Mouse (Mus musculus) testis, adult 2 months (tissue): ENCODE data around the gene Camta1.

Experiments
- CTCF ChIP-seq: fragments of 200-500 bp; IDR thresholded peaks from 2 replicates; pipeline ENCODE4 v1.5.1; 2012; ENCODE audit warnings: low read depth, mild to moderate bottlenecking, inconsistent platforms, low read length, moderate library complexity; ENCODE audit not compliant: control insufficient read depth, insufficient read depth, insufficient replicate concordance
- POLR2A ChIP-seq: fragments of 200-500 bp; IDR thresholded peaks from 2 replicates; pipeline ENCODE4 v1.6.1; 2012; ENCODE audit warnings: low read depth, mild to moderate bottlenecking, inconsistent platforms, low read length, moderate library complexity; ENCODE audit not compliant: control insufficient read depth

- no peak for TF ChIP-seq CTCF
- TF ChIP-seq POLR2A = no peak
Observed at GRCm38 (mm10) chr4:151805046-151805445, 56.6 kb downstream of the Camta1 start.
